Comparison of ENCODE assay signal across 8 mouse cellular contexts in genomic region chr8:87473314-87473713, GRCm38 (mm10). TPM values are rescaled to one million over a fixed set of nuclear protein-coding genes. Genes with fewer than 3 reads are reported as not detected.
DNase-seq lines count a peak whose midpoint lies in the region; ATAC-seq and TF ChIP-seq lines count a peak whose summit lies in the region.

No protein-coding gene starts in this region.

- peak overlapping the region; percentile 46 for H3K4me3 ChIP-seq in lung, embryonic 14.5 days (ENCODE audit: low read depth, low read length)
- peak overlapping the region; percentile 92 for H3K4me3 ChIP-seq in forebrain, embryonic 15.5 days
- H3K4me3 ChIP-seq in limb, embryonic 13.5 days = peak overlapping the region; percentile 50

- H3K4me2 ChIP-seq in lung, embryonic 14.5 days = peak overlapping the region; percentile 88
- peak overlapping the region; percentile 99 for H3K4me2 ChIP-seq in forebrain, embryonic 15.5 days (replicated peaks)
- H3K4me2 ChIP-seq in limb, embryonic 13.5 days (replicated peaks) = peak overlapping the region; percentile 95

- no peaks in the 10 kb centered on the region for H3K9me3 ChIP-seq in lung, embryonic 14.5 days (ENCODE audit: low read depth, low read length)
- no peaks in the 10 kb centered on the region for H3K9me3 ChIP-seq in forebrain, embryonic 15.5 days
- no peaks in the 10 kb centered on the region for H3K9me3 ChIP-seq in limb, embryonic 13.5 days

- no peak for ATAC-seq in lung, embryonic 14.5 days (ENCODE audit: insufficient read depth)
- ATAC-seq in forebrain, embryonic 15.5 days (replicated peaks) = 0 out of 2 replicates have a peak, but pooled peaks have one; percentile 9
- ATAC-seq in limb, embryonic 13.5 days (ENCODE audit: low FRiP score, low read depth) = no peak

- H3K36me3 ChIP-seq in lung, embryonic 14.5 days (ENCODE audit: insufficient read depth) = no peaks in the 10 kb centered on the region
- H3K36me3 ChIP-seq in forebrain, embryonic 15.5 days = no peaks in the 10 kb centered on the region
- no peaks in the 10 kb centered on the region for H3K36me3 ChIP-seq in limb, embryonic 13.5 days

- H3K4me1 ChIP-seq in lung, embryonic 14.5 days (ENCODE audit: insufficient read depth) = no peaks in the 10 kb centered on the region
- H3K4me1 ChIP-seq in forebrain, embryonic 15.5 days = peaks cover 52% of the 10 kb centered on the region
- peaks cover 48% of the 10 kb centered on the region for H3K4me1 ChIP-seq in limb, embryonic 13.5 days

- WGBS in lung, embryonic 14.5 days = 2% methylated on average over 30 of the region's 30 CpGs
- WGBS in forebrain, embryonic 15.5 days = 1% methylated on average over 30 of the region's 30 CpGs
- WGBS in limb, embryonic 13.5 days = 1% methylated on average over 30 of the region's 30 CpGs

- no peak for DNase-seq in lung, embryonic 14.5 days
- no peak for DNase-seq in lung, postnatal 36 days
- peak; percentile 69 to 71 for DNase-seq in cerebellum, postnatal 10 days
- DNase-seq in retina, postnatal 1 day = peak; percentile 47
- no peak for DNase-seq in frontal cortex, adult 2 months (ENCODE audit: extremely low spot score in 1 of 2, low spot score in 1 of 2)
- DNase-seq in adrenal gland, adult 8-10 months = no peak

- H3K9ac ChIP-seq in lung, embryonic 14.5 days = no peak overlapping the region
- H3K9ac ChIP-seq in forebrain, embryonic 15.5 days (replicated peaks) = peak overlapping the region; percentile 54; the same call in 1 of the 2 replicates
- H3K9ac ChIP-seq in limb, embryonic 13.5 days = no peak overlapping the region

- no peak overlapping the region for H3K27ac ChIP-seq in lung, embryonic 14.5 days (ENCODE audit: low read depth)
- no peak overlapping the region for H3K27ac ChIP-seq in forebrain, embryonic 15.5 days (replicated peaks)
- H3K27ac ChIP-seq in limb, embryonic 13.5 days = no peak overlapping the region

- peaks cover 75% of the 10 kb centered on the region for H3K27me3 ChIP-seq in lung, embryonic 14.5 days (ENCODE audit: insufficient read depth, low read length)
- H3K27me3 ChIP-seq in forebrain, embryonic 15.5 days = peaks cover 64% of the 10 kb centered on the region
- H3K27me3 ChIP-seq in limb, embryonic 13.5 days = peaks cover 88% of the 10 kb centered on the region

- TF ChIP-seq CTCF in lung, embryonic 14.5 days (IDR thresholded peaks at IDR 0.05; ENCODE audit: low read depth) = no peak

RNA-seq across cellular contexts. Expression of gene Cbln1, which starts 0.9 kb away (rescaled TPM):
- polyA plus RNA-seq in lung, embryonic 14.5 days (2014; fragmentation: Nextera tagmentation; extraction: Ambion mirVana) = not detected in 2 replicates
- polyA plus RNA-seq in forebrain, embryonic 15.5 days (2015; fragmentation: Nextera tagmentation; extraction: Ambion mirVana) = 5.7 and 10.6 TPM in 2 replicates
- 0.67 and 1.6 TPM in 2 replicates for polyA plus RNA-seq in limb, embryonic 13.5 days (2015; fragmentation: Nextera tagmentation; extraction: Ambion mirVana)
- polyA plus RNA-seq in frontal cortex, adult 2 months (2012; rRNA removed) = 26.0 and 36.1 TPM in 2 replicates
- under 1 TPM in 3 of 4 experiments, not detected in 1; 0.18 to 0.70 (median 0.41) TPM for total RNA-seq in adrenal gland, adult 8-10 months (2022)

Comparison
In these comparisons a context has a peak if more than half of its experiments do, and no peak if none do; other contexts are left out.
1. DNase-seq: peak in cerebellum, postnatal 10 days (2 of 2) and retina, postnatal 1 day (single experiment); none in lung, embryonic 14.5 days (single experiment), lung, postnatal 36 days (single experiment), frontal cortex, adult 2 months (0 of 2) and adrenal gland, adult 8-10 months (single experiment).
2. Peak in every context shown above with its lines, with median percentiles within 50 percentile points of each other: H3K4me2 ChIP-seq and H3K4me3 ChIP-seq.